Mouse (Mus musculus): Measurements from ENCODE around the gene Klhdc9. TPM values are rescaled to one million over a fixed set of nuclear protein-coding genes. Genes with fewer than 3 reads are reported as not detected.

Gene Klhdc9
- total RNA-seq (2014; rRNA removed) (4.3 and 5.0 TPM in 2 replicates), polyA plus RNA-seq (2015; fragmentation: Nextera tagmentation; extraction: Ambion mirVana) (5.1 and 6.9 TPM in 2 replicates)

DNA sequence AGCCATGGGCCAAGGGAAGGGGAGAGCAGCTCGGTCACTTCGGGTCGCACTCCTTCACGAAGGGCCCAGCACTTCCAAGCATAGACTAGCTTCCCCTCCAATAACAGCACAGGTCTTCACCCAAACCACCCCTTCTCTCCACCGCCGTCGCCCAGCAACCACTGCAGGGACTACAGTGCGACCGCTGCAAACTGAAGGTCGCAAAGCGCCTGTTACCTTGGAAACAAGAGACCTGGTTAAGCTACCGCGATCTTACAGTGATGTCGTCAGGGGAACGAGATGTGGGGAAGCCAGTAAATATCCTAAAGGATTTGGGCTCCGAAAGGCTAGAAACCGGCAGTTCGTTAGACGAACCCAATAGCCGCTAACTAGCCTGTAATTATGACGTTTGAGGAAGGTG lies at the start of gene Klhdc9:
Klhdc9 (minus strand) TSS at position 143 of the 400 bp plus-strand sequence.
- peak; percentile 98 for DNase-seq
- H3K27ac ChIP-seq (ENCODE audit: low read depth, low read length) = peak within 1 kb of the TSS; percentile 82

DNA sequence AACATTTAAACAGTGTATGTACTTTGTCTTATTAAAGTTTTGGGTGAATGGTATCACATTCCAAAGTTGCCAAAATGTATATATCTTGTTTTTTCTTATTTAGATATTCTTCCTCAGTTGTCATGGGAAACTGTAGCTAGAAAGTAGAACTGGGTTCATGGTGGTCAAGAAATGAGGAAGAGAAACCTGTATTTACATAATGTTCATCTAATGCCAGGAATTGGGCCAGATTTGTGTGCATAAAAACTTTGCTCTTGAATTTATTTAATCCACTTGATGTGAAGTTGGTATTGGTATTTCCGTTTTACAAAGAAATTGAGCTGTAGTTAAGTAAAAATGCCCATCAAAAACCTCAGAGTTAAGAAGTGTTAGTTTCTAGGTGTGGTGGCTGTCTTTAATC lies 49.6 kb upstream of the Klhdc9 start:
- ATAC-seq = no peak
- H3K36me3 ChIP-seq (ENCODE audit: insufficient read depth) = peaks cover 2% of the 10 kb centered on the region
- no peak overlapping the region for H3K27ac ChIP-seq (ENCODE audit: low read depth, low read length)
- no peak overlapping the region for H3K9ac ChIP-seq
- no peak for TF ChIP-seq CTCF (IDR thresholded peaks at IDR 0.05; ENCODE audit: low read depth)
- no peak for DNase-seq
- H3K27me3 ChIP-seq (ENCODE audit: insufficient read depth, low read length) = no peaks in the 10 kb centered on the region; the same call in 1 of the 2 replicates
- peaks cover 9% of the 10 kb centered on the region for H3K4me1 ChIP-seq (ENCODE audit: insufficient read depth)
- H3K4me3 ChIP-seq (ENCODE audit: low read depth, low read length) = 0 out of 2 replicates have a peak overlapping the region, but pooled peaks have one; percentile 94
- 92% methylated on average over 1 of the region's 1 CpGs for WGBS
- no peak overlapping the region for H3K4me2 ChIP-seq (ENCODE audit: low read depth)
- H3K9me3 ChIP-seq (ENCODE audit: low read length) = no peaks in the 10 kb centered on the region

More for the DNA sequence above, at the start of gene Klhdc9:
- no peaks in the 10 kb centered on the region for H3K27me3 ChIP-seq (ENCODE audit: insufficient read depth, low read length)
- peak within 1 kb of the TSS; percentile 51 for H3K9ac ChIP-seq
- peaks cover 20% of the 10 kb centered on the region for H3K36me3 ChIP-seq (ENCODE audit: insufficient read depth)
- peak within 1 kb of the TSS; percentile 42 for H3K4me3 ChIP-seq (ENCODE audit: low read depth, low read length)
- peak within 1 kb of the TSS; percentile 97 for H3K4me2 ChIP-seq (ENCODE audit: low read depth)
- no peak for TF ChIP-seq CTCF (IDR thresholded peaks at IDR 0.05; ENCODE audit: low read depth)
- WGBS = 1% methylated on average over 21 of the region's 21 CpGs
- no peaks in the 10 kb centered on the region for H3K9me3 ChIP-seq (ENCODE audit: low read length)
- peak; percentile 98 for ATAC-seq
- no peaks in the 10 kb centered on the region for H3K4me1 ChIP-seq (ENCODE audit: insufficient read depth)

DNA sequence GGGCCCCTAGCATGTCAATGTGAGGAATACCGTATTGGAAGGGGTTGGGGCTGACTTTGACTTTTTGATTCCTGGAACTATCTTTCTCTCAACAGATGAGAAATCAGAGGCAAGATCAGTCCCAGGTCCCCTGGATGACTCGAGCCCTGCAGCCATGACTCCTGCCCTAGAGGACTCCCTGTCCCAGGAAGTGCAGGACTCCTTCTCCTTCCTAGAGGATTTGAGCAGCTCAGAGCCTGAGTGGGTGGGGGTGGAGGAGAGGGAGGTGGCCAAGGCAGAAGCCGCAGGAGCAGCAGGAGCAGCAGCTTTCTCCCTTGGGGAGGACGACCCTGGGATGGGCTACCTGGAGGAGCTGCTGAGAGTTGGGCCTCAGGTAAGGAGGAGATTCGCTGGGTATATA lies 46.7 kb upstream of the Klhdc9 start:
- no peaks in the 10 kb centered on the region for H3K9me3 ChIP-seq (ENCODE audit: low read length)
- WGBS = 85% methylated on average over 5 of the region's 5 CpGs

DNA sequence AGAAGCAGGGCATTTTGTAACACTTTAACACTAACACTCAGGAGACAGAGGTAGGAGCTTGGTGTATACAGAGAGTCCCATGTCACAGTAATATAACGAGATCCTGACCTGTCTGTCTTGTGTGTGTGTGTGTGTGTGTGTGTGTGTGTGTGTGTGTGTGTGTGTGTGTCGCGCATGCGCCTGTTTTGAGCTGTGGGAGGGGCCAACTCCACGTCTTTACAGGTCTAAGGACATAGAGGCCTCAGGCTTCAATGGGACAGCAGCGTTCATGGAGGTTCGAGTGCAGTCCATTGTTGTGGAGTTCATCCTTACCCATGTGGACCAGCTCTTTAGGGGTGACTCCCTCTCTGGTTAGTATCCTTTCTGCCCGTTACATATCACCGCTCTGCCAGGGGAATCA lies 42.4 kb upstream of the Klhdc9 start:
- H3K4me2 ChIP-seq (ENCODE audit: low read depth) = no peak overlapping the region
- no peak overlapping the region for H3K27ac ChIP-seq (ENCODE audit: low read depth, low read length)
- DNase-seq (no peak), ATAC-seq (no peak)
- no peak for TF ChIP-seq CTCF (IDR thresholded peaks at IDR 0.05; ENCODE audit: low read depth)
- WGBS = 81% methylated on average over 9 of the region's 9 CpGs
- H3K9ac ChIP-seq = no peak overlapping the region
- H3K27me3 ChIP-seq (ENCODE audit: insufficient read depth, low read length) = no peaks in the 10 kb centered on the region; the same call in 1 of the 2 replicates
- no peaks in the 10 kb centered on the region for H3K4me1 ChIP-seq (ENCODE audit: insufficient read depth)
- H3K9me3 ChIP-seq (ENCODE audit: low read length) = no peaks in the 10 kb centered on the region
- no peaks in the 10 kb centered on the region for H3K36me3 ChIP-seq (ENCODE audit: insufficient read depth)
- H3K4me3 ChIP-seq (ENCODE audit: low read depth, low read length) = no peak overlapping the region

More for the DNA sequence above, 46.7 kb upstream of the Klhdc9 start:
- Histone ChIP-seq H3K4me3 (ENCODE audit: low read depth, low read length) (no peak overlapping the region), H3K36me3 (ENCODE audit: insufficient read depth) (no peaks in the 10 kb centered on the region), H3K4me2 (ENCODE audit: low read depth) (no peak overlapping the region), H3K9ac (no peak overlapping the region), H3K27ac (ENCODE audit: low read depth, low read length) (no peak overlapping the region), H3K27me3 (ENCODE audit: insufficient read depth, low read length) (no peaks in the 10 kb centered on the region; the same call in 1 of the 2 replicates), H3K4me1 (ENCODE audit: insufficient read depth) (no peaks in the 10 kb centered on the region)
- no peak for DNase-seq
- no peak for TF ChIP-seq CTCF (IDR thresholded peaks at IDR 0.05; ENCODE audit: low read depth)
- no peak for ATAC-seq

DNA sequence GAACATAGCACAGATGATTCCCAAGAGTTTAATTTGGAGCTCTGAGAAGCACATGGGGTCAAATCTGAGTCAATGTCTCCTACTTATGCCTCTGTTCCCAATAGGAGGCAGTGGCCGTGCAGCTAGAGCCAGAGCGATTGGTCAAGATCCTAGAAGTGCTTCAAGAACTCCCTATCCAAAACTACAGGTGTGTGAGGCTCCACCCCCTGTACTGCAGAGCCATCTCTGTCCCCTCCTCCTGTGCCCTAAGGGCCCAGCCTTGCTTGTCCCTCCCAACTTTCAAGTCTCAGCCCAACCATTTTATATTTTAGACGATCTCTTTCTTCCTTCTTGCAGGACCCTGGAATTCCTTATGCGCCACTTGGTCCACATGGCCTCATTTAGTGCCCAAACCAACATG lies 41.2 kb upstream of the Klhdc9 start:
- 83% methylated on average over 4 of the region's 4 CpGs for WGBS
- H3K4me1 ChIP-seq (ENCODE audit: insufficient read depth) = no peaks in the 10 kb centered on the region
- no peaks in the 10 kb centered on the region for H3K27me3 ChIP-seq (ENCODE audit: insufficient read depth, low read length)
- no peak overlapping the region for H3K4me3 ChIP-seq (ENCODE audit: low read depth, low read length)
- ATAC-seq (no peak), DNase-seq (no peak)
- TF ChIP-seq CTCF (IDR thresholded peaks at IDR 0.05; ENCODE audit: low read depth) = no peak
- no peak overlapping the region for H3K4me2 ChIP-seq (ENCODE audit: low read depth)
- H3K9me3 ChIP-seq (ENCODE audit: low read length) = no peaks in the 10 kb centered on the region
- no peak overlapping the region for H3K9ac ChIP-seq
- no peak overlapping the region for H3K27ac ChIP-seq (ENCODE audit: low read depth, low read length)
- H3K36me3 ChIP-seq (ENCODE audit: insufficient read depth) = no peaks in the 10 kb centered on the region

DNA sequence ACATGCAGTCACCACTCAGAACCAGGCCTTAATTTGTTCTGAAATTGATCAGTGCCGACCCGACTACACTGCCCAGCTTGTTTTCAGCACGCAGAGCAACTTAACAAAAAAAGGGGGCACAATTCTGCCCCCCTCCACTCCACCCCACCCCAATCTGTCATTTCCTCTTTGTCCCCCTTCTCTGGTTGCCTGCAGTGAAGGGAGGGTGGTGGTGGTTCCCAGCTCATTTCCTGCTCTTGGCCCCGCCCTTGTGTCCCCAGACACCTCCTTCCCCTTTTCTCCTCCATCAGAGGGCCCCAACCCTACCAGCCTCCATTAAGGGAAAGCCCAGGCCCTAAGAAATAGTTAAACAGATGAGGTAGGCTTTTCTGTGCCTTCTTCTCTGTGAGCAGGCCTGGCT lies 29.5 kb upstream of the Klhdc9 start:
- no peak for DNase-seq

DNA sequence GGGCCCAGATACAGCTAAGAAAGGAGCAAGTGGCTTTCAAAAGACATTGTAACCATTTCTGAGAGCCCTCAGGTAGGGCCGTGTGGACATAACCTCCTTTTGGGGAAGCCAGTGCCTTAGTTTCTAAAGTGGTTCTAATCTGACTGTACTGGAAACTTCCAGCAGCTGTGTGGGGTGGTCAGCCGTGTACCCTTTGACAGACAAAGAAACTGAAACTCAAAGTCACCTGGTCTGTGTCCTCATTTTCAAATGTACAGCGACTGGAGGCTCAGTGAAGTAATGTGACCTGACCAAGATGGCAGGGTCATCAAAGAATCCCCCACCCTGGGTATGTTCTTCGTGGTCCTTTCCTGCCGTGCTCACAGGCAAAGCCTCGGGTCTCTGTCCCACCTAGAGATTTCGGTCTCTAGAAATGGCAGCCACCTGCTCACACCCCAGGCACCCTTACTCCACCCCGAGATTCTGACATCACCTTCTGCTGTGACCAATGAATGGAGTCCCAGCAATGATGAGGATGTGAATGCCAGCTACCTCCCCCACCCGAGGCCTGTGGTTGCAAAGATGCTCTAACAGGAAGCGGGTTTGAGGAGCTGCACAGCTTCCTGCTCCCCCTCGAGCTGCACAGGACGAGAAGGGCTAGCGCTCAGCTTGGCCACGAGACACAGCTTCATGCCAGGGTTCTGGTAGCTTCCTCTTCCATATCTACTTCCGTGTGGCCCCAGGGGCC lies 27.9 kb upstream of the Klhdc9 start, which contains the start of gene Arhgap30:
Arhgap30 (plus strand) TSS at position 579 of the 727 bp plus-strand sequence.
- Histone ChIP-seq H3K4me1 (ENCODE audit: insufficient read depth) (no peaks in the 10 kb centered on the region), H3K27ac (ENCODE audit: low read depth, low read length) (no peak within 1 kb of the TSS), H3K4me2 (ENCODE audit: low read depth) (no peak within 1 kb of the TSS), H3K36me3 (ENCODE audit: insufficient read depth) (no peaks in the 10 kb centered on the region), H3K4me3 (ENCODE audit: low read depth, low read length) (no peak within 1 kb of the TSS), H3K27me3 (ENCODE audit: insufficient read depth, low read length) (no peaks in the 10 kb centered on the region), H3K9ac (no peak within 1 kb of the TSS), H3K9me3 (ENCODE audit: low read length) (no peaks in the 10 kb centered on the region)
- no peak for DNase-seq
- WGBS = 84% methylated on average over 15 of the region's 15 CpGs
- TF ChIP-seq CTCF (IDR thresholded peaks at IDR 0.05; ENCODE audit: low read depth) = no peak
- ATAC-seq = no peak

More for the DNA sequence above, 29.5 kb upstream of the Klhdc9 start:
- H3K9me3 ChIP-seq (ENCODE audit: low read length) = no peaks in the 10 kb centered on the region
- no peaks in the 10 kb centered on the region for H3K27me3 ChIP-seq (ENCODE audit: insufficient read depth, low read length)
- H3K36me3 ChIP-seq (ENCODE audit: insufficient read depth) = no peaks in the 10 kb centered on the region
- WGBS = 81% methylated on average over 4 of the region's 4 CpGs
- TF ChIP-seq CTCF (IDR thresholded peaks at IDR 0.05; ENCODE audit: low read depth) = no peak
- no peak overlapping the region for H3K9ac ChIP-seq
- H3K4me1 ChIP-seq (ENCODE audit: insufficient read depth) = no peaks in the 10 kb centered on the region
- no peak overlapping the region for H3K4me3 ChIP-seq (ENCODE audit: low read depth, low read length)
- no peak overlapping the region for H3K27ac ChIP-seq (ENCODE audit: low read depth, low read length)
- ATAC-seq = no peak
- H3K4me2 ChIP-seq (ENCODE audit: low read depth) = no peak overlapping the region

Measured in forebrain, postnatal 0 days (tissue).